Mouse (Mus musculus) testis, postnatal 14 days (tissue): Measurements from ENCODE around the gene 4930451I11Rik.

Experiments
- DNase-seq: peaks from one replicate; pipeline ENCODE4 v3.0.0; 2021; ENCODE audit warnings: low spot score

4930451I11Rik gene

GRCm38 (mm10) chr7:126831539-126831938, at the start of gene 4930451I11Rik:
4930451I11Rik (minus strand) TSS chr7:126831639.
- DNase-seq, result no peak

- DNase-seq, result no peak
Measured at GRCm38 (mm10) chr7:126881040-126881439, 49.6 kb upstream of the 4930451I11Rik start.

- no peak for DNase-seq
Measured at GRCm38 (mm10) chr7:126877239-126877638, 45.8 kb upstream of the 4930451I11Rik start.

- no peak for DNase-seq
Measured at GRCm38 (mm10) chr7:126870520-126870891, 39.1 kb upstream of the 4930451I11Rik start.

GRCm38 (mm10) chr7:126869780-126870519, 38.5 kb upstream of the 4930451I11Rik start:
- no peak for DNase-seq

- no peak for DNase-seq
Measured at GRCm38 (mm10) chr7:126868003-126868402, 36.6 kb upstream of the 4930451I11Rik start.

GRCm38 (mm10) chr7:126867534-126867933, 36.1 kb upstream of the 4930451I11Rik start:
- no peak for DNase-seq

GRCm38 (mm10) chr7:126863791-126864190, 32.4 kb upstream of the 4930451I11Rik start:
- DNase-seq, result no peak

- DNase-seq, result peak; percentile 93
Measured at GRCm38 (mm10) chr7:126862147-126862784, 30.8 kb upstream of the 4930451I11Rik start, which contains the start of gene Ino80e. Ino80e (minus strand) TSS chr7:126862377.

GRCm38 (mm10) chr7:126861429-126862130, 30.1 kb upstream of the 4930451I11Rik start, which contains the start of gene Hirip3:
Hirip3 (plus strand) TSS chr7:126861972.
- peak; percentile 96 for DNase-seq

GRCm38 (mm10) chr7:126860987-126861386, 29.5 kb upstream of the 4930451I11Rik start:
- no peak for DNase-seq

GRCm38 (mm10) chr7:126856741-126857420, 25.4 kb upstream of the 4930451I11Rik start:
- DNase-seq, result no peak

GRCm38 (mm10) chr7:126855641-126856040, 24.2 kb upstream of the 4930451I11Rik start:
- DNase-seq, result no peak

GRCm38 (mm10) chr7:126853454-126853853, 22.0 kb upstream of the 4930451I11Rik start:
- DNase-seq, result no peak

GRCm38 (mm10) chr7:126851192-126851591, 19.8 kb upstream of the 4930451I11Rik start:
- no peak for DNase-seq

- DNase-seq, result no peak
Measured at GRCm38 (mm10) chr7:126850161-126850560, 18.7 kb upstream of the 4930451I11Rik start.

GRCm38 (mm10) chr7:126848794-126849193, 17.4 kb upstream of the 4930451I11Rik start:
- DNase-seq, result no peak

GRCm38 (mm10) chr7:126847421-126848398, 16.3 kb upstream of the 4930451I11Rik start:
- peak; percentile 57 for DNase-seq

GRCm38 (mm10) chr7:126847116-126847420, 15.6 kb upstream of the 4930451I11Rik start, which contains the start of gene Doc2a:
Doc2a (plus strand) TSS chr7:126847416.
- DNase-seq, result no peak

GRCm38 (mm10) chr7:126845516-126845915, 14.1 kb upstream of the 4930451I11Rik start:
- DNase-seq, result no peak

GRCm38 (mm10) chr7:126843276-126843675, 11.8 kb upstream of the 4930451I11Rik start:
- no peak for DNase-seq
